Mouse (Mus musculus) small intestine, adult 2 months (tissue): ENCODE results near the gene Vmn2r6.

Source experiments
- CTCF ChIP-seq: fragments of 200-500 bp; IDR thresholded peaks from 2 replicates; pipeline ENCODE4 v1.5.1; 2012; ENCODE audit warnings: low read depth, mild to moderate bottlenecking, control low read depth, inconsistent platforms, low read length, moderate library complexity, mixed read lengths; ENCODE audit not compliant: insufficient replicate concordance, insufficient read length; ENCODE audit errors: extremely low read depth
- POLR2A ChIP-seq: fragments of 200-500 bp; IDR thresholded peaks from 2 replicates; pipeline ENCODE4 v1.6.1; 2012; ENCODE audit warnings: low read depth, mild to moderate bottlenecking, control low read depth, inconsistent platforms, low read length, moderate library complexity

DNA sequence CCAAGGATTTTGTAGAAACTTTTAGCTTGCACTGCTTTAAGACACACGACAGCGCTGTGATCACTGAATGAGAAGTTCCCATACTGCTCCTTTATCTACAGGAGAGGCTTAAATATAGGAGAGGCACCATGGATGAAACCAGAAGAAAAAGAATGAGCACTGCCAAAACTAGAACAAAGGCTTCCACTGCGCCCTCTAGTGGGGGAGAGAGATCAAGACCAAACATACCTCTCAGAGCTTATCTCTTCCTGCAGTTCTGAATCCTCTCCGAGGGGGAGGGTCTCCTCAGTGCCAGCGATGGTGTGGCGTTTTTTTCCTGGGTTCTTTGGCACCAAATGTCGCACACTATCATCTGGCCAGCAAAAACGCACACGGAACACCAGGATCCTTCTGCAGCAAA is 22.0 kb upstream of the Vmn2r6 start:
- no peak for TF ChIP-seq POLR2A
- TF ChIP-seq CTCF: no peak
